Mouse (Mus musculus): ENCODE measurements around the gene Galntl6. TPM values are rescaled to one million over a fixed set of nuclear protein-coding genes. Genes with fewer than 3 reads are reported as not detected.

Galntl6 gene
- polyA plus RNA-seq, 1 experiment: not detected

DNA sequence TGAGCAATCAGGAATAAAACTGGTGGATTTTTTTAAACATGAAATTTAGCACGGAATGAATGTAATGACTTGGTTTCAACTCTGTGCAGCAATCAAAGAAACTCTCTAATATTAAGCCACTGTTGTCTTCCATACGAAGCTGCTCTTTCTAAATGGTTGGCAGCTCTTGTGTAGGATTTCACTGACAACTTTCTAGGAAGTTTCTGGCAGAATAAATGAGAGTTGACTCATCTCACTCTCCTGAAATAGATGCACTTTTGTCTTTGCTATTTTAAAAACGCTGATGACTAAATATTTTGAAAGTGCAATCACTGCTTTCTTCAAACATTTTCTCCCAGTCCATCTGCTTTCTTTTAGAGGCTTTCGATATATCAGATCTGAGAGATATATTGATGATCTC lies 256.8 kb downstream of the Galntl6 start:
- Histone ChIP-seq H3K27ac (ENCODE audit: insufficient read depth, low read depth, low read length) (no peak overlapping the region), H3K4me1 (ENCODE audit: control insufficient read depth, insufficient read depth, low read length) (no peaks in the 10 kb centered on the region), H3K4me3 (ENCODE audit: insufficient read depth, low read length) (no peak overlapping the region)
- TF ChIP-seq POLR2A (IDR thresholded peaks at IDR 0.05; ENCODE audit: borderline replicate concordance, low read depth, low read length) (no peak), CTCF (IDR thresholded peaks at IDR 0.05; ENCODE audit: low read depth, low read length) (no peak)

DNA sequence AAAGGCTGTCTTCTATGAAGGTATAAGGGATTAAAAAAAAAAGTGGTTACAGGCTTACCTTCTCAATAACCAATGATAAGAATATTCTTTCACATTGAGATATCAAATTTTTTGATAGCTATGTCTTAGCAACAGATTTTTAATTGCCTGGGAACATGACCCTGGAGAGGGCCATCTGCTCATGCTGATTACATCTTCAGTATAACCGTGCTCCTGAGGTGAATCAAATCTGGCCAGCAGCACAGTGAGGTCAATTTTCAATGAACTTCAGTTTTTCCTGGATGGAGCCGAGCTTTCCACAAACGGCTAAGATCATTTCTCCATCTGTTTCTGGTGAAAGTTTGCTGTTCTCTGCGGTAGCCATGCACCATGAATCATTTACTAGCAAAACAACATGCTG lies 306.0 kb downstream of the Galntl6 start:
- Histone ChIP-seq H3K4me1 (ENCODE audit: control insufficient read depth, insufficient read depth, low read length) (no peaks in the 10 kb centered on the region), H3K4me3 (ENCODE audit: insufficient read depth, low read length) (no peak overlapping the region), H3K27ac (ENCODE audit: insufficient read depth, low read depth, low read length) (no peak overlapping the region)
- no peak for TF ChIP-seq POLR2A (IDR thresholded peaks at IDR 0.05; ENCODE audit: borderline replicate concordance, low read depth, low read length)
- no peak for TF ChIP-seq CTCF (IDR thresholded peaks at IDR 0.05; ENCODE audit: low read depth, low read length)

DNA sequence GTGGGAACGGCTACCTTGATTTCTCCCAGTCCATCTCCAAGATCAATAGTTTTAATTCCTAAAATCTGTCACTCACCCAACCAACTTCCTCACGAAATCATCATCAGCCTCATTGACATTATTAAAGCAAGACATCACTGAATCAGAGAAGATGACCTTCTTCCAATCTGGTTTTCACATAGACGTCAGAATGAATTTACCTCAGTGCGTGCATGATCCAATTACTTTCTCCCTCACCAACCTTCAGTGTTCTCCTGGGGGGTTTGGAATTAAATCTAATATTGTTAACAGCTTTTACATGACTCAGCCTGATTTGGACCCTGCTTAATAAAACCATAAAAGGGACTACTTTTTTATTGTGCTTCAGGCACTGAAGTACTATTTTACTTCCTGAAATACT lies 307.7 kb downstream of the Galntl6 start:
- no peak overlapping the region for H3K4me3 ChIP-seq (ENCODE audit: insufficient read depth, low read length)
- H3K27ac ChIP-seq (ENCODE audit: insufficient read depth, low read depth, low read length): no peak overlapping the region
- no peaks in the 10 kb centered on the region for H3K4me1 ChIP-seq (ENCODE audit: control insufficient read depth, insufficient read depth, low read length)
- TF ChIP-seq CTCF (IDR thresholded peaks at IDR 0.05; ENCODE audit: low read depth, low read length) (no peak), POLR2A (IDR thresholded peaks at IDR 0.05; ENCODE audit: borderline replicate concordance, low read depth, low read length) (no peak)

DNA sequence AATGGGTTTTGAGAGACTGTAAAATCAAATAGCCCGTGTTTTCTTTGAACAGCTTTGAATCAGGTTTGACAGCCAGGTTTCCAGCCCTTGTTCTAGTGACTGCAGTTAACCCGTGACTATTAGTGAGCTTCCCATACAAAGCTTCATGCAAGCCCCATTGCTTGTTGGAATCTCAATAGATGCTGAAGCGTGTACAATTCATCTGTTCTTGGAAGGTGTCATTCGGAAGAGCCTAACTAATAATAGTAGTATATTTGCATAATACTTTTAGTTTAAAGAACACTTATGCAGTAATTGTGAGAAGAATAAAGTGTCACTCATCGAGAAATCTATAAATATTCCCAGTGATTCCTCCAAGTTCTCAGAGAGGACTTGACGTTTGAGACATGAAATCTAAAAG lies 314.6 kb downstream of the Galntl6 start:
- no peak for TF ChIP-seq CTCF (IDR thresholded peaks at IDR 0.05; ENCODE audit: low read depth, low read length)
- no peak for TF ChIP-seq POLR2A (IDR thresholded peaks at IDR 0.05; ENCODE audit: borderline replicate concordance, low read depth, low read length)
- Histone ChIP-seq H3K4me3 (ENCODE audit: insufficient read depth, low read length) (no peak overlapping the region), H3K27ac (ENCODE audit: insufficient read depth, low read depth, low read length) (no peak overlapping the region), H3K4me1 (ENCODE audit: control insufficient read depth, insufficient read depth, low read length) (no peaks in the 10 kb centered on the region)

DNA sequence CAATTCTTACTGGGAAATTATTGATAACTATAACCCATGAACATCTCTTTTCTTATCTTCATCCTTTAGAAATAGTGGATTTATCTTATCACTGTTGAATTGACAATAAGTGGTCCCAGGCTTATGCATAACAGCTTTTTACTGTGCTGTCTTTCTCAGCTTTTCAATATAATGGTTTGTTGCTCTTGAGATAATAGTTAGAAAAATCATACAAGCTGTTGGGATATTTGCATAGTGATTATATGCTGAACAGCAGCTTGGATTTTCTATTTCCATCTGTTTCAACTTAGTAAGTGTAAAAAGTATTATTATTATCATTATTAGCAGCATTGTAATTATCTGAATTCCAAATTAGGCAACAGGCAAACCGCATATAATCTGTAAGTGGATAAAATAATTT lies 337.1 kb downstream of the Galntl6 start:
- Histone ChIP-seq H3K27ac (ENCODE audit: insufficient read depth, low read depth, low read length) (no peak overlapping the region), H3K4me3 (ENCODE audit: insufficient read depth, low read length) (no peak overlapping the region), H3K4me1 (ENCODE audit: control insufficient read depth, insufficient read depth, low read length) (no peaks in the 10 kb centered on the region)
- TF ChIP-seq CTCF (IDR thresholded peaks at IDR 0.05; ENCODE audit: low read depth, low read length) (no peak), POLR2A (IDR thresholded peaks at IDR 0.05; ENCODE audit: borderline replicate concordance, low read depth, low read length) (no peak)

DNA sequence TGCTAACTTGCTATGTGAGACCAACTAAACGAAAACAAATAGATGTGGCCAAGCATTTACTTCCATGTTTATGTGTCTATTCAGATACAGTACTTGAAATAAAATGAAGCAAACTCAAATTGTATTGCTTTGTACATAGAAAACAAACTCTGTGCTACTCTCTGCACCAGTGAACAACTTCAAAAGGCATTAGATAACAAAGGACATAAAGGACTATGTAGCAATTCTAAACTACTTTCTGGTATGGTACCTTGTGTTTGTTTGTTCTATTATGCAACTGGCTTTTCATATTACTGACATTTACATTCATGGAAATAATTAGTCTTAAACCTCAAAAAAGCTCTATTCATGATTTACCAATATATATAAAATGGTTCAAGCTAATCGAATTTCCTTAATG lies 344.4 kb downstream of the Galntl6 start:
- Histone ChIP-seq H3K4me3 (ENCODE audit: insufficient read depth, low read length) (no peak overlapping the region), H3K4me1 (ENCODE audit: control insufficient read depth, insufficient read depth, low read length) (no peaks in the 10 kb centered on the region), H3K27ac (ENCODE audit: insufficient read depth, low read depth, low read length) (no peak overlapping the region)
- TF ChIP-seq POLR2A (IDR thresholded peaks at IDR 0.05; ENCODE audit: borderline replicate concordance, low read depth, low read length): no peak
- TF ChIP-seq CTCF (IDR thresholded peaks at IDR 0.05; ENCODE audit: low read depth, low read length): no peak

DNA sequence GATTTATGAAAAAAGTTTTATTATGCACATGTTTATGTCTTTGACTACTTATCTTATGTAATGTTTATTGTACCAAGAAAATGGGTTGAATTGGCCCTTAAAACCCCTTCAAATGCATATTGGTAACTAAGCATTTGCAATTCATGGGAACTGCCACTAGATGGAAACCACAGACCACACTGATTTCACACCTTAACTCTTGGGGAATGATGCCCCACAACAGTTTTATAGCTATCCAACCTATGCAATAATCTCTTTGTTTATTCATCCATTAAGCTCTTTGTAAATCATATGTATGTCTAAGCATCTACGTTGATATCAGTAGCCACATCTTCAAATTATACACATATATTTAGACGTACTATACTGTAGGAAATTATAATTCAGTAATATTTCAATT lies 346.3 kb downstream of the Galntl6 start:
- Histone ChIP-seq H3K4me1 (ENCODE audit: control insufficient read depth, insufficient read depth, low read length) (no peaks in the 10 kb centered on the region), H3K27ac (ENCODE audit: insufficient read depth, low read depth, low read length) (no peak overlapping the region), H3K4me3 (ENCODE audit: insufficient read depth, low read length) (no peak overlapping the region)
- TF ChIP-seq POLR2A (IDR thresholded peaks at IDR 0.05; ENCODE audit: borderline replicate concordance, low read depth, low read length) (no peak), CTCF (IDR thresholded peaks at IDR 0.05; ENCODE audit: low read depth, low read length) (no peak)

DNA sequence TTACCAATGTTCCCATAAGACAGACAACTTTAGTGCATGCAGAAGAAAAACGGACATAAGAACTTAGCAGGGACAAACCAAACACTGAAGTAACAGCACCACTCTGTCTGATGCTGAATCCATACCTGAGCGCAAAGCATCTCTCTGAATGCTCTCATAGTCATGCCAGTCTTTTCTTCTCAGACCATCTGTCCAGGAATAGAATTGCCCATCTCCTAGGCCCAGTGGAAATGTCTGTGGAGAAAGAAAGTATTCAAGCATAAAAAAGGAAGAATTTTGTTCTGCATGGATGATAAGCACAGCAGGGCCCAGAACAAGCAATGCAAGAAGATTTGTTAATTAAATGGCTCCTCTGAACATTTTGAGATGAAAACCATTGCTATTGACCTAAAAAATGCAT lies 376.7 kb downstream of the Galntl6 start:
- H3K4me3 ChIP-seq (ENCODE audit: insufficient read depth, low read length): no peak overlapping the region
- no peaks in the 10 kb centered on the region for H3K4me1 ChIP-seq (ENCODE audit: control insufficient read depth, insufficient read depth, low read length)
- no peak for TF ChIP-seq CTCF (IDR thresholded peaks at IDR 0.05; ENCODE audit: low read depth, low read length)
- TF ChIP-seq POLR2A (IDR thresholded peaks at IDR 0.05; ENCODE audit: borderline replicate concordance, low read depth, low read length): no peak
- H3K27ac ChIP-seq (ENCODE audit: insufficient read depth, low read depth, low read length): no peak overlapping the region

DNA sequence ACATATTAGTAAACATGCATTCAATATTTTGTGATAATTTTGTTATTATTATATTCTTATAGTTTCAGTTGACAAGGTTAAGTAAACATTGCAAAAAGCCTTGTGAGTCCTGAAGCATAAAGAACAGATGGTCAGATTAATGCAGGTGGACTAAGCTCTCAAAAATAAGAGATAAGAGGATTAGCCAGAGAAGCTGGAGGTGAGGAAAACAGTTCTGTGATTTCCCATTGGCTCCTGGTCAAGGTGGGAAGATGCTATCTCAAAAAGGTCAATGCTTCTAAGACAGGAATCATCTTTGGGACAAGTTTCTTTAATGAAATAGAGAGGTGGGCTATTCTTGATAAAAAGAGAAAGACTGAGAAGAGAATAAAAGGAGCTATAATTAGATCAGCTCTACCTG lies 377.8 kb downstream of the Galntl6 start:
- H3K27ac ChIP-seq (ENCODE audit: insufficient read depth, low read depth, low read length): no peak overlapping the region
- H3K4me3 ChIP-seq (ENCODE audit: insufficient read depth, low read length): no peak overlapping the region
- no peaks in the 10 kb centered on the region for H3K4me1 ChIP-seq (ENCODE audit: control insufficient read depth, insufficient read depth, low read length)
- TF ChIP-seq CTCF (IDR thresholded peaks at IDR 0.05; ENCODE audit: low read depth, low read length): no peak
- TF ChIP-seq POLR2A (IDR thresholded peaks at IDR 0.05; ENCODE audit: borderline replicate concordance, low read depth, low read length): no peak

DNA sequence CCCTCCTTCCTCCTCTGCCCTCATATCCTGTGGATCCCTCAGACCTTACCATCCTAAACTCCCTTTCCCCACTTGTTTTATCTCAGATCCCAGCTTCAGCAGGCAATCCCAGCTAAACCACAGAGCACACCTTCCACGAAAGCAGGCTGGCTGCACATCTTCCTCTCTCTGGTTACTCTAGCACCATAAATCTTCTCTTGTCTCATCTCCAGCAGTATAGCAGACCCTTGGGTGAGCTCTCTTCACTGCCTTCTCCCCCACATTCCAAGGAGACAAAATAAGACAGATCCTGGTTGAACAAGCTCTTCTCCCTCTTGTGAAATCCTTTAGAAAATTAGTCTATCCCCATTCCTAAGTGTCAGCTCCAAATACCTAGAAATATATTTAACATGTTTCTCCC lies 389.0 kb downstream of the Galntl6 start:
- Histone ChIP-seq H3K27ac (ENCODE audit: insufficient read depth, low read depth, low read length) (no peak overlapping the region), H3K4me3 (ENCODE audit: insufficient read depth, low read length) (no peak overlapping the region), H3K4me1 (ENCODE audit: control insufficient read depth, insufficient read depth, low read length) (no peaks in the 10 kb centered on the region)
- TF ChIP-seq CTCF (IDR thresholded peaks at IDR 0.05; ENCODE audit: low read depth, low read length) (no peak), POLR2A (IDR thresholded peaks at IDR 0.05; ENCODE audit: borderline replicate concordance, low read depth, low read length) (no peak)

DNA sequence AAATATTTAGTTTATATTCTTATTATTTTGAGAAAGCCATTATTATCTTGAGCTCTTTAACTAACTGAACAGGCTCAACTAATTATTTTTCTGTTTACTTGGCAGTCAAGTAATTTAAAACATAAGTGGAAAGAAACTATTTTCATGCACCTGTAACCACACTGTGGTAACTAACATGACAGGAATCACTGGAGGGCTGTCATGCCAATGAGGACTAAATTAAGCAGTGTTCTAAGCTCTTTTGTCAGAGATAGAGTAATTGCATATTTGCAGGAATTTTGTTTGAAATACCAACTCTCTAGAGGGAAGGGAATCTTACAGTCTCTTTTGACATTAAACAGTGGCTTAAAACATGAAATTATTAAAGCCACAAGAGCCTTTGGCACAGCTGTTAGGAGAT lies 390.5 kb downstream of the Galntl6 start:
- no peak for TF ChIP-seq POLR2A (IDR thresholded peaks at IDR 0.05; ENCODE audit: borderline replicate concordance, low read depth, low read length)
- no peak for TF ChIP-seq CTCF (IDR thresholded peaks at IDR 0.05; ENCODE audit: low read depth, low read length)
- H3K4me3 ChIP-seq (ENCODE audit: insufficient read depth, low read length): no peak overlapping the region
- H3K27ac ChIP-seq (ENCODE audit: insufficient read depth, low read depth, low read length): no peak overlapping the region
- no peaks in the 10 kb centered on the region for H3K4me1 ChIP-seq (ENCODE audit: control insufficient read depth, insufficient read depth, low read length)
